Mouse (Mus musculus) gastrocnemius, postnatal 25 days (tissue): ENCODE measurements around the gene Pip4k2a. TPM values are rescaled to one million over a fixed set of nuclear protein-coding genes. Genes with fewer than 3 reads are reported as not detected.

Experiments
- DNase-seq: peaks from one replicate; pipeline ENCODE4 v3.0.0; 2022
- total RNA-seq, 2 experiments: library from RNA; stranded (reverse); gene quantifications; 1 replicate in 1 of 2; 2 replicates in 1 of 2; pipeline ENCODE4 v1.2.3; 2021

Gene Pip4k2a
- total RNA-seq, 2 experiments from 2014 or later, result 4.0 TPM

DNA sequence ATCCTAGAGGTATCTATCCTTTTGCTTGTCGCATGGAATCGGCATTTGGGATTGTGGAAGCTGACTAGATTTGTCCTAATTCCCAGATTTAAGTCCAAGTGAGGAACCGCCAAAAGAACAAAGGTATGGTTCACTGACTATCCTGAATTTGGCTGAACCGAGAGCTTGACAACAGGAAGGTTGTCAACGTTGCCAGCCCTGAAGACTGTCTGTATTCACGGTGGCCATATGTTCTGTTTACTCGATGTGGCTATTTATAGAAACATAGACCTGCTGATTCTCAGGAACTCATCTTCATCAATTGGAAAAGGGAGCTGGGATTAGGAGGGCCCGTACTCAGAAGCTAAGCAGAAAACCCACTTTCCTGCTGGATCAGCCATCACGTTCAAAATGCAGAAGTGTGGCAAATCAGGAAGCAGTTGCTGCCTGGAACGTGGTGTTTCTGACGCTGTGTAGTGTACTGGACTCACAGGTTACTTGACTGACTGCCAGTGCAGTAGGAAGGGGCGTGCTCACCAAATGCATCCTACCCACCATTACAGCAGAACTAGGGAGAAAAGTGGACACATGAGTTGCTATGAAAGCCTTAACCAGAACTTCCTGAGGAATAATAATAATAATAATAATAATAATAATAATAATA, 162.5 kb downstream of the Pip4k2a start:
- no peak for DNase-seq

DNA sequence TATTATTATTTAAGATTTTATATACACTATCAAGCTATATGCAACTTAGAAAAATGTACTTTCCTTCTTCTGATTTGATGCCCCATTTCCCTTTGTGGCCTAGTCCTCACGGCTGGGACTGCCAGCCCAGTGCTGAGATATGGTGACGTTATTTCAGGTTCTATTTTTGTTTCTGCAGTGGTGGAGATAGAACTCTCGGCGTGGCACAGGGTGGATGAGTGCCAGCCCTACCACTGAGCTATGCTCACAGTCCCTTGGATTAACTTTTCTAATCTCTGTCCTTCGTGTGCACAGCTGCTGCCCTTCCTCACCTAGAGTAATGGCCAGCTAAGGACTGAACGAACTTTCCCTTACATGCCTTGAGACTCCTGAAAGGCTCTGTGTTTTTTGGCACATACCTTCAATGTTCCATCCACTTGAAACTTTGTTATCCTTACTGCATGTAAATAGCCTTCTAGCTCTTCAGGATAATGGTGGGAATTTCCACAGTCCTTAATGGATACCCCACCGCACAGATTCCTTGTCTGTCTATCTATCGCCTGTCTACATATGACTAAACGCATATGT, 164.8 kb downstream of the Pip4k2a start:
- no peak for DNase-seq

DNA sequence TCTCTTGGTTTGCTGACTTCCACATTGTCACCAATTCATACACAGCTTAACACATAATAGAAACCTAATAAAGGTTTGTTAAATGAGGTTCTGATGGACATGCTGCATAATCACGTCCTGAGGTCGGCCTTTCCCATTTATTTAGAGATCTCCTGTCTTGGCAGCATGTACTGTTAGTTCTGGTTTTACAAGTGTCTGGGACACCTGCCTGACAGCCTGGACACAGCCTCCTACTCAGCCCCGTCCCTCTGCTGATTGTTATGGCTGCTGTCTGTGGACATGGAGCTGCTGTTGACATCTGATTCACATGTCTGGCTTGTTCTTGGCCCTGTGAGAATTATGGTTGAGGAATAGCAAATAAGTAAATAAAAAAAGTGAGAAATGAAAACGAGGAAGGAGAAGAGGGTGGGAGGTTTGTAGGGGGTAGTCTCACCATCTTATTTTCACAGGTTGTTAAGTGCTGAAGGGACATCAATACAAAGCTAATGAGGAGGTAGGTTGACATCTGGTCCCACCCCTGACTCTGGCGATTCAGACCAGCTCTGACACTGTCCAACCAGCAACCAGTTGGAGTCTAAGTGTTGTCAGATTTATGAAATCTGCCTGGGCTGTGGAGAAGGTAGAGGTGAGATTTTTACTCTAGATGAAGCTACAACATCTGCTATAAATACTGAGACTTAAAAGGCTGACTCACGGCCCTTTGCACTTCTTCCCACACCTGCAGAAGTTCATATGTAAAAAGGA, 166.7 kb downstream of the Pip4k2a start:
- DNase-seq, result no peak

DNA sequence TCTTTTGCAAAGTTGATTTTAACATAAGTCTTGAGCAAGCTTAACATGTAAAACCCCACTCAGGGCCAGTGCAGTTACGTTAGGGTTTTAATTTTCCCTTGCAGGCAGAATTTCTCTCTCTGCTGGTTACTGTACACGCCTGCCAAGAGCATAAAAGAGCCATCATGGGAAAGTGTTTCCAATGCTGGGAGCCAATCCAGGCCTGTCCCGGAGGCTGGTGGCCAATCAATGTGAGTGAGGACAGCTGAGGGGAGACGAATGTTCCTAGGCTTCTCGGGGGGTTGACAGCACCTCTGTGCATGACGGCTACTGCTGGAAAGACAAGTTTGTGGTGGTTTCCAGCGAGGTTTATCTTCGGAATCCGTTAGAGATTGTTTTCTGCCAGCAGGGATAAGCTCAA, 175.2 kb downstream of the Pip4k2a start:
- peak; percentile 69 for DNase-seq

DNA sequence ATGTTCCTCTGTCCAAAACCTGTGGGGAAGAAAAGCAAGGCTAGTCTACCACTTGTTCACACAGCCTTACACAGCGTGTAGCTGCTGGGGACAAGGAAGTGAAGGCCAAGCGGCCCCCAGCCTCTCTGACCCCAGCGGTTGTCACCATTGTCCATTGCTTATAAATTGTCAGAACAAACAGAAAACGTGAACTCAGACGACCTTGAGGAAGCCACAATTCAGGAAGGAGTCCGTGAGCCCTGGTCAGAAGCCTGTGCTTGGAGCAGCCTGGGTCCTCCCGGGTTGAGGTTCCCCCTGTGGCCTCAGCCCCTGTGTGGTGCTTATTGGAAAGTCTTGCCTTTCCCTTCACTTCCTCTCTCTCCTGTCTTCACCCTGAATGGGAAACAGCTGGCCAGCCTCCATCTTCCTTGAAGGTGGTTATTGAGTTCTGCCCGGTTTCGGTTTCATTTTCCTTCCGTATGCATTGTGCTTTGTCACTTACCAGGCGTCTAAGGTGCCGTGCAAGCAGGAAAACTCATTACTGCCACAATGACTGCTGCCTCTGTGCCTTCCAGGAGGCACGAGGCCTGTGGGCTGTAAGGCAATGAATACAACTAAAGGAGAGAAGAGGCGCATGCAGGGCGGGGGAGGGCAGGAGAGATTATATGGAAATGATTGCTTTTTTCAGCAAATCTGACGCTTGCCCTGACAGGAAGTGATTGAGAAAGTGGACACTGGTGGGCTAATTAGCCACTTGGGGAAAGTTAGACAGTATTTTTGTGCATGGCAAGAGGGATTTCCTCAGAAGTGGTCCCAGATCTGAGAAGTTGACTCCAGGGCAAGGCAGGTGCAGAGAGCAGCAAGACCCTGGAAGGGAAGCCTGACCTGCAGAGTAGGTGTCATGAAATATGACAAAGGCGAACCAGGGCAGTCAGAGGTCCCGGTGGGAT, 176.2 kb downstream of the Pip4k2a start:
- peak; percentile 28 for DNase-seq

DNA sequence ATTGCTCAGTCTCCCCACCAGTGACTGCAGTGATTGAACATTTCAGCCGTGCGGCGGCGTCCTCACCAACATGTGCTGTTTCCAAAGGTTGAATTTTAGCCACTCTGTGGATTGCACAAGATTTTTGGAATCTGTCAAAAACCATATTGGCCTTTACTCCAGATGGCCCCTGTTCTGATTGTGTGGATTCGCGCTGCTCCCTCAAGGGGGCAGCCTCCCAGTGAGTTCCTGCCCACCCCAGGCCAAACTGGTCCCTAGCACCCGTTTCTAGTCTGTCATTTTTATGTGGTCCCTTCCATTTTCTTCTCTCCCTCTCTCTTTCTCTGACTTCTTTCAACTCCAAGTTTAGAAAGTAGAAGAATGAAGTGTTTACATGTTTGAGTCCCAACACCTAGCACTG, 178.4 kb downstream of the Pip4k2a start:
- DNase-seq, result no peak

DNA sequence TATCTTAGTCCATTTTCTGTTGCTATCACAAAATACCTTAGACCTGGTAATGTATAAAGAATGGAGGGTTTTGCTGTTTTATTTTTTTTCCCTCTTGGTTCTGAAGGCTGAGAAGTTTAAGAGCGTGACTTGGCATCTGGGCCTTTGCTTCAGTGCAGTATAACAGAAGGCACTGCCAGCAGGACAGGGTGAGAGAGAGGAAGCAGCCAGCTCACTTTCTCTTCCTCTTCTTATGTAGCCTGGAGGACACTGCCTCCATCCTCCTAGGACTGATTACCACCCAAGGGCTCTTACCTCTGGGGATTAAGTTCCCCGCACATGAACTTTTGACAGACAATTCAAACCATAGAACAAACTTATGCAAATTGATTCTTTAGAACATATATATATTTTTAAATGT, 181.9 kb downstream of the Pip4k2a start:
- DNase-seq, result no peak

DNA sequence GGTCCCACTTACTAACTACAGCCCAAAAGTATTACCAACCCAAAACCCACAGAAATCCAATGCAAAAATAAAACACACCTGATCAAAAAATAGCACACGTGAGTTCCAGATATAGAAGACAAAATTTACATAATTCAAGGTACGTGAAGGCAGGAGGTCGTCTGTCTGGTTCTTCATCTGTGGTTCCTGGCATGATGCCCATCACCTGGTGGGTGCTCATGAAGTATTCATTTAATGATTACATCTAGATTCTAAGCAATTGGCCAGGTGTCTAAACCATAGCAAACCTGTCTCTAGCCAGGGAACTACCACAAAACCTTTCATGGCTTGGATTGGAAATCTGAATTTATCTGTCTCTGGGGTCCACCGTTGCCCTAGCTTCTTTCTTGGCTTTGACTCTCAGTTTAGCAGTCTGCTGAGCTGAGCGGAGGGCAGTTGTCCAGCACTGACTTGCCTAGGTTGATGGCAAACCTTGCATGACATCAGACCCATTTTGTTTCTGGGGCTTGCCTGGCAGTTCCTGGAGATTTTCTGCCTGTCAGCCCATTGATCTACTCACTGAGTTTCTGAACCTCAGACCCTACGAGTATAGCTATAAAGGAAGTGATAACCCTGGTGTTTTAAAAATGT, 182.5 kb downstream of the Pip4k2a start:
- DNase-seq, result no peak

DNA sequence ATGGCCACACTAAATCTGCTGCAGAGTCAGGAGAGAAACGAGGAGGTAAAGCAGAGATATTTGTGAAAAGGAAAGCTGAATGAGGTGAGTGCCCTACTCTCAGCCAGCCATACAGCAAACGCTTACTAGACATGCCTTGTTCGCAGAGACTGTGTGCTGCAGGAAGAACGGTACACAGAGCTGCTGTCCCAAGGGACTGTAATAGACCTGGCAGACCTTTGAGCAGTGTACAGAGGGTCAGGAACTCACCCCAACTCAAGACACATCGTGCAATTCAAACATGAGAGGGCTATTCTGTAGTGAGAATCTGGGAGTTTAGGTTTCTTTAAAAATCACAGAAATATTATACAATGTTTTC, 183.5 kb downstream of the Pip4k2a start:
- no peak for DNase-seq

DNA sequence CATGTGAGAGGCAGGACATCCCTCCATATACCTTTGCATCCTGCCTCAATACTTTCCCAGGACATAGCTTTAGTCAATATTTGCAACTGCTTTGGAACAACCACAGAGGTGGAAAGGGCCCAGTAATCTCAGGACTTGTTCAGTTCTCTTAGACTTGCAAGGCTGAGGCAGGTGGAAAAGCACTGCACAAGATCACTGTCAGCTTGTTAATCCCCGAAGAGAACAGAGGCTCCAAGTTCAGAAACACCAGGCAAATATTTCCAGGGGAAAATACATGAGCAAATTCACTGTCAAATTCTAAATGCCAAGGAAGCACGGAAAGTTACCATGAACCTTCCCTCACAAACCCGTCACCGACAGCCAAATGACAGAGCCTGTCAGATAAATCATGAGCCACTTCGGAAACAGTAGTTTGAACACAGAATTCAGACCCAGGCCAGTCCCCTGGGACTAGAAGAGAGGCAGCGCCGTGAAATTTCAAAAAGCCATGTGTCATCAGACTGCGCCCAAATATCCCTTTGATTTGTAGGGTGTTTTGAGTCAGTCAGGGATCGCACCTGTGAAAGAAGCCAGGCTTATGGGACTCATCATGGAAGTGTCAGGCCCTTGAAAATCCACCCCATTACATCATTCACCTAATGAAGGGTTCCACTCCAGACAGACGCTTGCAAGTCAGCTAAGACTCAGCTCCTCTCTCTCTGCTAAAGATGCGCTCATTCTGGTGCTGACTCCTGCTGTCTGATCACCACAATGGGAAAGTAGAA, 184.1 kb downstream of the Pip4k2a start:
- DNase-seq, result no peak

DNA sequence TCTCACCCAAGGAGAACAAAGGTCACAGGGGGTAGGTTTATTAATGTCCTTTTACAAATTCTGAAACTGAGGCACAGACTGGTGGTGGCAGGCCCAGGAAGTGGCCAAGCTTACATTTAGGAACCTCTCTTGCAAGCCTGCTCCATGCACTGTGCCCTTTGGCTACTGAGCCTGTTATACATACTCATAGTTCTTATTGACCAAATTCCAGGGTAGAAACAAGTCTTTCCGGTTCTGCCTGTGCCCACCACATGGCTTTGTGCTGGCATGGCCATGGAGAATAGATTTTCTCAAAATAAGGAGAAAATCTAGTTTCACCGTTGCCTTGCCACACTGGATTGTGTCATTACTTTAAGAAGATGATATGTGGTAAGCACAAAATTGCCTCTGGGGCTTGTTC, 190.0 kb downstream of the Pip4k2a start:
- DNase-seq, result no peak

DNA sequence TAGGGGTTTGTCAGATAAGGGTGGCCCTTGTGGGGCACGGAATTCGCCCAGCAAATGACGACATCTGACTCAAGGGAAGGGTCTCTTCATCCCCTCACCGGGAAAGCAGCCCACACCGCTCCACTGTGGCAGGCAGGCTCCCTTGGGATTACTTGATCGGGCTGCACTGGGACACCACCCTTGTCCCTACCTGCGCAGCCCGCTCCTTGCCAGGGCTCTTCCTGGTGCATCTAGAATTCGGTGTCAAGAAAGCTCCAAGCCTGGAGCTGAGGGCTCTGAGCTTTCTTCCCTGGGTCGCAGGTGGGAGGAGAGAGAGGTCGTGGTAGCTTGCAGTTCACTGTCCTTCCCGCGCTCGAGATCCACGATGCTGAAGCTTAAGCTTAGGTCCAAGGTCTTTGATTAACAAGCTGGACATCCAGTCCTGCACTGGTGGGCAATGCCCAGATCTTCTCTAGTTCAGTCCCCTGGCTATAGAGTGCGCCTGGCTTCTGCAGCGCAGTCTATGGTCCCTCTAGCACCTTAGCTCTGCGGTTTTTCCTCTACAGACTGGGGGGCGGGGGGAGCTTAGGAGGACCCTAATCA, 196.6 kb downstream of the Pip4k2a start:
- no peak for DNase-seq

DNA sequence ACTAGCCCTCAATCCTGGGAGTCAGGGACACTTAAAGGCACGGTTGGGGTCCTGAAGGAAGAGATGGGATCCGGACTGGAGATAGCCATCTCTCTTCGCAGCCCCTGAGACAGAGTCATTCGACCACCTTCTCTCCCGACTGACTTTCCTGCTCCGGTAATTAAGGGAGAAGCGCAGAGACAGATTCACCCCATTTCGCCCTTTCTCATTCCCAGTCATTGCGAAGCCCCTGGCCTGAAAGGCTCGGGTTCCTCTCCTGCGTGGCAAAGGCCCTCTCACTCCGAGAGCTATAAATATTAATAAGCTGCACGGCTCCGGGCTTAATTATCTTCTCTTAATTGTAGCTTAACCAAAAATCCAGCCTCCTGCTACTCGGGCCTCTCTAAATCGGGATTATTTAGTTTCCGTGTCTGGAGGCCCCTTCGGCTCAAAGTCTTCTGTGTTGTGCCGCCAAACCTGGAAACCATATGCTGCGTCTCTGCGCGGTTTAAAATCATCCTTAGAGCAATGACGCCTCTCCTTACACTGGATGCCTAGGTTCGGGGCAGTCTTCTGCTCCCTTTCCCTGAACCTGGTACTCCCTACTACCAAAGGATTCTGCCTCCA, 197.2 kb downstream of the Pip4k2a start:
- no peak for DNase-seq

DNA sequence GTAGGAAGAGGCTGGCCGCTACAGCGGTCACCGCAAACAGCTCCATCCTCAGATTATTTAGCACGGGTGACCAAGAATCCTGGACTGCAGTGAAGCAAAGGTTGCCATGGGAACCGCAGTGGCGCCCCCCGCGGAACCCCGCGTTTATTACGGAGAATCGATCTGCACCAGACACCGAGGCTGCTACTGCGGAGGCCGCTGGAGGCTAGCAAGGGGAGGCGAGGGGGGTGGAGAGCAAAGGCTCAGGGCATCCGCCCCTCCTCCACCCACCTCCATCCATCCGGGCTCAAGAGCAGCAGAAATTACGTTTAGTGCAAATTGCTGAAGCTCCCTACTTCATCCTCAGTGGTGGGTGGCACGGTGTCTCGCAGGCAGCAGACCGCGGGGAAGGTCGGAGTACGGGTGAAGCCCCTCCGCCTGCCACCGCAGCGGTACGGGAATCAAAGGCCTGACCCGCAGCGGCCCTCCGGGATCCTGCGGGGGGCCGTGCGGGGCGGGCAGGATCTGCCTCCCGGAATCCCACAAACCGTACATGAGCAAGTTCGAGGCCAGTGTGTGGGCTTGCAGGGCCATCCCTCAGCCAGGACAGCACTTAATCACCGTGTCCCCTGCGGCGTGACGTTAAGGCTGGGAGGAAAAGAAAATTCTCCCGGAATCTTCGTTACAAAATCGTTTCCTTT, 197.8 kb downstream of the Pip4k2a start:
- peak; percentile 20 for DNase-seq

DNA sequence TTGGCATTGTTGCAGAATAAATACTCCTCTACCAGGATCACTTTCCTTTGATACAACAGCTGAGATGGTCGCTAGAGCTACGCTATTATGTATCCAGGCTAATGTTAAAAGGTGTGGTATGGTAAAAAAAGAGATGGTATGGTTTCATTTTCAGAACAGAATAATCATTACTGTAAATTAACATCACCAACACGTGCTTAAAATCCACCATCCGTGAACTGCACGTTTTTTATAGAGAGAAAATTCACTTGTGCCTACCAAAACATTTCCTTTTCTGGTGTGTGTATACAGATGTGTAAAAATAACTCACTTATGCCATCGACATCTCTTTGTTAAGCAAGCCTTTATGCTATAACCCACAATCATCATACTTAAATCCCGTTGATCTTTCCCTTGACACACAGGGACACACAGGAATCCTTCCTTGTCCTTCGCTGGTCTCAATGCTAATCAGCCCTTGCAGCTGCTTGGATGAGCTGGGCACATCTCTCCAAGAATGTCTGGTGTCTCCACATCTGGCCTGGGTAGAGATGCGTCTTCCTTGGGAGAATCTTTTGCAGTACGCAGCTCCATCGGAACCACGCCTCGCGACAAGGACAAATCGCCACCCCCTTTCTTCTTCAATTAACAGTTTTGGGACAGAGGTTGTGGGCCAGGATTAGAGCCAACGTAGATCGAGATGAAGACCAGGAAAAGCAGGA, 198.5 kb downstream of the Pip4k2a start:
- DNase-seq, result no peak

DNA sequence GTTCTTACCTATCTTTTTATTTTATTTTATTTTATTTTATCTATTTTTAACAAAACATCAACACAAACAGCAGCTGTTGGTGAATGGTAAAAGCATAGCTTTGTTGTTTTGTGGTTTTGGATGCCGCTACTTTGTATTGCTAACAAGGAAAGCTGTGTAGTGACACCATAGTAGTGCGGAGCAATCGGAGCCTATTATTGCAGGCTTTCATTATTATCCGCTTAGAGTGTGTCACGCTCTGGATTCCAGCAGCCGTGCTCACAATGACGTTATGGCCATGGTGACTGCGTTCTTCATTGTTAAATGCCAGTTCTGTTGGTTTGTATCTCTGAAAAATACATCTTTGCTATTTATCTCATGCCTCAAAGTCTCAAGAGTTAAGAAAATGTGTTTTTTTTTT, 200.2 kb downstream of the Pip4k2a start:
- DNase-seq, result no peak

DNA sequence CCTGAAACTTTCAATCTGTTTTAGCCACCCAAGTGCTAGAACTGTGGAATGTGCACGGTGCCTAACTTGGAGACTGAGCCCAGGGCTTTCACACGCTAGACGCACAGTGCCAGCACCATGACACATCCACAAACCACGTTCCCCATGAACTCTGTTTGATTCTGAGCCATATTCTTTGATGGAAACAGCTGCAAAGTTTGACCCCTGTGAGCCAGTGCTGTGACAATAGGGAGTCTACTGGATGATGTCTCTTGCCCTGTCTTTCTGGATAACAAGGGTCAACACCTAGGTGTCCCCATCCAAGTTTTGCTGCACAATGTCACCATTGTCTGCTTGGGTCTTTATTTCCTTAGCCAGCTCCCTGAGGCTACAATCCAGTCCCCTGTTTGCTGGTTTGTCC, 203.7 kb downstream of the Pip4k2a start:
- DNase-seq, result no peak
